Mouse (Mus musculus): ENCODE data around the gene 5730596B20Rik. TPM values are rescaled to one million over a fixed set of nuclear protein-coding genes. Genes with fewer than 3 reads are reported as not detected.

The 5730596B20Rik gene
- polyA plus RNA-seq, 1 experiment from 2014 or later = 0.15 TPM

GRCm38 (mm10) chr6:52208868-52209684 is 31.8 kb downstream of the 5730596B20Rik start:
- Histone ChIP-seq H3K36me3 (no peaks in the 10 kb centered on the region), H3K27ac (ENCODE audit: poor library complexity, severe bottlenecking) (no peak overlapping the region), H3K9me3 (replicated peaks) (no peaks in the 10 kb centered on the region), H3K4me1 (replicated peaks) (peaks cover 22% of the 10 kb centered on the region), H3K9ac (no peak overlapping the region), H3K4me3 (peak overlapping the region; percentile 25), H3K4me2 (peak overlapping the region; percentile 49), H3K27me3 (replicated peaks) (peaks cover 96% of the 10 kb centered on the region)
- no peak for ATAC-seq (ENCODE audit: insufficient number of reproducible peaks, low FRiP score)
- 5% methylated on average over 18 of the region's 18 CpGs for WGBS

GRCm38 (mm10) chr6:52209685-52210046 is 32.4 kb downstream of the 5730596B20Rik start:
- ATAC-seq (ENCODE audit: insufficient number of reproducible peaks, low FRiP score) = no peak
- no peak overlapping the region for H3K4me2 ChIP-seq
- H3K27ac ChIP-seq (ENCODE audit: poor library complexity, severe bottlenecking) = no peak overlapping the region

GRCm38 (mm10) chr6:52211170-52211935 is 34.1 kb downstream of the 5730596B20Rik start:
- H3K4me2 ChIP-seq = 0 out of 2 replicates have a peak overlapping the region, but pooled peaks have one; percentile 11
- no peaks in the 10 kb centered on the region for H3K36me3 ChIP-seq
- H3K9me3 ChIP-seq (replicated peaks) = no peaks in the 10 kb centered on the region
- H3K27me3 ChIP-seq (replicated peaks) = peaks cover 96% of the 10 kb centered on the region
- ATAC-seq (ENCODE audit: insufficient number of reproducible peaks, low FRiP score) = peak; percentile 54
- H3K9ac ChIP-seq = no peak overlapping the region
- no peak overlapping the region for H3K27ac ChIP-seq (ENCODE audit: poor library complexity, severe bottlenecking)
- H3K4me1 ChIP-seq (replicated peaks) = peaks cover 16% of the 10 kb centered on the region
- WGBS = 2% methylated on average over 37 of the region's 37 CpGs
- no peak overlapping the region for H3K4me3 ChIP-seq

More at GRCm38 (mm10) chr6:52209685-52210046, 32.4 kb downstream of the 5730596B20Rik start:
- Histone ChIP-seq H3K4me1 (replicated peaks) (peaks cover 16% of the 10 kb centered on the region), H3K27me3 (replicated peaks) (peaks cover 96% of the 10 kb centered on the region), H3K36me3 (no peaks in the 10 kb centered on the region), H3K9ac (no peak overlapping the region), H3K4me3 (no peak overlapping the region), H3K9me3 (replicated peaks) (no peaks in the 10 kb centered on the region)
- WGBS = 8% methylated on average over 12 of the region's 12 CpGs

DNA sequence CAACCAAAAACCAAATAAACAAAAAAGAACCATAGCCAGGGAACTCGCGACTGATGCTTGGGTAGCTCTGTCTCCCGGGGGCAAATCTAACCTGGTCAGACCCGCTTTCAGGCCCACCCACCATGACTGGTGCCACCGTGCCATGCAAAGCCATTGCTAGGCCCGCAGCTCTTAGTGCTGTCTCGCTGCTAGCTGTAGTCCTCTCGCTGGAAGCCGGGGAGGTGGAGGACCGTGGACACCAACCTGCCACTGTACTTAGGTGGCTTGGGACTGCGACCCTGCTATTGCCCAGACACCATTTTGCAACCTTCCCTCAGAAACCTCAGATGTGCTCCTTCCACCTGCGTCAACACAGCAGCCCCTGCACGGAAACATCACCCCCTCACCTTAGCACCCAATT is 34.7 kb downstream of the 5730596B20Rik start:
- no peak for ATAC-seq (ENCODE audit: insufficient number of reproducible peaks, low FRiP score)
- no peak overlapping the region for H3K9ac ChIP-seq
- no peaks in the 10 kb centered on the region for H3K9me3 ChIP-seq (replicated peaks)
- H3K27me3 ChIP-seq (replicated peaks) = peaks cover 96% of the 10 kb centered on the region
- 4% methylated on average over 13 of the region's 13 CpGs for WGBS
- peaks cover 19% of the 10 kb centered on the region for H3K4me1 ChIP-seq (replicated peaks)
- no peaks in the 10 kb centered on the region for H3K36me3 ChIP-seq
- H3K4me2 ChIP-seq = no peak overlapping the region
- H3K4me3 ChIP-seq = no peak overlapping the region
- H3K27ac ChIP-seq (ENCODE audit: poor library complexity, severe bottlenecking) = no peak overlapping the region

GRCm38 (mm10) chr6:52212556-52213118 is 35.3 kb downstream of the 5730596B20Rik start:
- no peak overlapping the region for H3K27ac ChIP-seq (ENCODE audit: poor library complexity, severe bottlenecking)
- no peak for ATAC-seq (ENCODE audit: insufficient number of reproducible peaks, low FRiP score)
- H3K36me3 ChIP-seq = no peaks in the 10 kb centered on the region
- peaks cover 96% of the 10 kb centered on the region for H3K27me3 ChIP-seq (replicated peaks)
- H3K4me2 ChIP-seq = peak overlapping the region; percentile 51
- WGBS = 2% methylated on average over 22 of the region's 22 CpGs
- no peaks in the 10 kb centered on the region for H3K9me3 ChIP-seq (replicated peaks)
- H3K4me1 ChIP-seq (replicated peaks) = peaks cover 25% of the 10 kb centered on the region
- H3K4me3 ChIP-seq = peak overlapping the region; percentile 30
- no peak overlapping the region for H3K9ac ChIP-seq

DNA sequence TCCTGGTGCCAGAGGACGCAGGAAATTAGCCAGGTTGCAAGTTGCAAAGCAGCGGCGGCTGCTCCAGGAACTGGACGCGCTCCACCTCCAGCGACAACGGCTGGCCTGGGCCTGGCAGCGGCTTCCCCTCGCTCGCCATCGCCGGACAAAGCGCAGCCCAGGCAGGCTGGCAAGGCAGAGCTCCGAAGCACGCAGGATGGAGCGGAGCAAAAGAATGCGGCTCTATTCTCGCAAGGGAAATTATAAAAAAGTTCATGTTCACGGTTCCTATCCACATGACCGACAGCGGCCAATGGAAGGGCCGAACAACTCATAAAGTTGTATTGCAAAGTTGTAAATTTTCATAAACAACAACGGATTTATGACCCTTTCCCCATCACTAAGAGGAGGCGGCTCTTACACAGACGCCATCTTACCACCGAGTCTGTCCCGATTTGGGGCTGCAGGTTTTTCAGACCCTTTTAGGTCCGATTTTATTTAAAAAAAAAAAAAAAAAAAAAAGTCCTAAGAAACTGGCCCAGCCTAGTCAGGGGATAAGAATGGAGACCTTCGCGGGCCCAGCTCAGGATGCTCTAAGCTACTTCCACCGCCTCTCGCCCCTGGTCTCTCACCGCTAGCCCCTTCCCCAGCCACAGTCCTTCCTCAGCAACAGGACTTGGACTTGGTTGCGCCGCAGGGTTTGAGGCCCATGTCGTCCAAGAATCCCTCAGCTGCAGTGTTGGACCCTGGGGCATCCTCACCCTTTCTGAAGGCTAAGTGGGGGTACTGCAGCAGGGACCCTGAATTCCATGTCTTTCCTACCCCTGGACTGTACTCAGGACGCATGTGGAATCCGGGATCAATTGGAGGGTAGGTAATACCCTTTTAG is 36.1 kb downstream of the 5730596B20Rik start, which contains the start of the genes Hoxa3 and Gm28308:
Gene Hoxa3, minus strand, starts transcription at position 218 of the 868 bp plus-strand sequence.
Gene Gm28308, minus strand, starts transcription at position 221 of the 868 bp plus-strand sequence.
- H3K4me3 ChIP-seq = peak within 1 kb of the TSS; percentile 30
- H3K36me3 ChIP-seq = no peaks in the 10 kb centered on the region
- 2% methylated on average over 38 of the region's 38 CpGs for WGBS
- peaks cover 24% of the 10 kb centered on the region for H3K4me1 ChIP-seq (replicated peaks)
- peak within 1 kb of the TSS; percentile 51 for H3K4me2 ChIP-seq
- no peak within 1 kb of the TSS for H3K27ac ChIP-seq (ENCODE audit: poor library complexity, severe bottlenecking)
- H3K9ac ChIP-seq = no peak within 1 kb of the TSS
- H3K9me3 ChIP-seq (replicated peaks) = no peaks in the 10 kb centered on the region
- ATAC-seq (ENCODE audit: insufficient number of reproducible peaks, low FRiP score) = no peak
- peaks cover 96% of the 10 kb centered on the region for H3K27me3 ChIP-seq (replicated peaks)

GRCm38 (mm10) chr6:52214271-52214670 is 37.0 kb downstream of the 5730596B20Rik start:
- 10% methylated on average over 5 of the region's 5 CpGs for WGBS
- no peak overlapping the region for H3K4me2 ChIP-seq
- H3K9ac ChIP-seq = no peak overlapping the region
- H3K27me3 ChIP-seq (replicated peaks) = peaks cover 96% of the 10 kb centered on the region
- no peak overlapping the region for H3K4me3 ChIP-seq
- H3K27ac ChIP-seq (ENCODE audit: poor library complexity, severe bottlenecking) = no peak overlapping the region
- peaks cover 18% of the 10 kb centered on the region for H3K4me1 ChIP-seq (replicated peaks)
- H3K9me3 ChIP-seq (replicated peaks) = no peaks in the 10 kb centered on the region
- ATAC-seq (ENCODE audit: insufficient number of reproducible peaks, low FRiP score) = no peak
- no peaks in the 10 kb centered on the region for H3K36me3 ChIP-seq

- peaks cover 18% of the 10 kb centered on the region for H3K4me1 ChIP-seq (replicated peaks)
- no peaks in the 10 kb centered on the region for H3K36me3 ChIP-seq
- WGBS = 13% methylated on average over 3 of the region's 3 CpGs
- no peak overlapping the region for H3K27ac ChIP-seq (ENCODE audit: poor library complexity, severe bottlenecking)
- H3K27me3 ChIP-seq (replicated peaks) = peaks cover 96% of the 10 kb centered on the region
- H3K9me3 ChIP-seq (replicated peaks) = no peaks in the 10 kb centered on the region
- H3K4me2 ChIP-seq = no peak overlapping the region
- ATAC-seq (ENCODE audit: insufficient number of reproducible peaks, low FRiP score) = no peak
- H3K9ac ChIP-seq = no peak overlapping the region
- no peak overlapping the region for H3K4me3 ChIP-seq
Measured at GRCm38 (mm10) chr6:52215070-52215469, 37.8 kb downstream of the 5730596B20Rik start.

DNA sequence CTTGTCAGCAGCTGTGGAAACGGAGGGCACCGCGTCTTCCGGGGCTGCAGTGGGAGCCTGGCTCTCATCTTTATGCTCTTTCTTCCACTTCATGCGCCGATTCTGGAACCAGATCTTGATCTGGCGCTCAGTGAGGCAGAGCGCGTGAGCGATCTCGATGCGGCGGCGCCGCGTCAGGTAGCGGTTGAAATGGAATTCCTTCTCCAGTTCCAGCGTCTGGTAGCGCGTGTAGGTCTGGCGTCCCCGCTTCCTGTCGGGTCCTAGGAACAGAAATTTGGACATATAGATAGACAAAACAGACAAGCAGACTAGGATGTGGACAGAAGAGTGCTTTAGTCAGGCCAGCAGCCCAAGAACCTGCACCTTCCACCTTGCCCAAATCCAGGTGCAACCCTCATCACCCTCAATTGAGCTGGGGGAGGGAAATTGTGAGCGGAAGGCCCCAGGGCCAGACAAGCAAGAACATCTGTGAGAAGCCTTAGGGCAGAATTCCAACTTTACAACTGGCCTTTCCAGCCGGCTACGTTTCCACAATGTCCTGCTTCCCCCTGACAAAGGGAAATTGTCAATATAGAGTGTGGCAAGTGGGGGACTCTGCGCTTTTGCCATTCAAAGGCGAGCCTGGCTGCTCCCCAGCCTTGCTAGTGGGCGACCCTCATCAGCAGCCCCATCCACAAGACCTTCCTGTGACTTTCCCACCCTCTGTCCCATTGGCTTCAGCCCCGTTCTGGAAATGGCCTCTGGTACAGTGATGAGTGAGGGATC is 38.7 kb downstream of the 5730596B20Rik start:
- H3K4me3 ChIP-seq = no peak overlapping the region
- no peak overlapping the region for H3K4me2 ChIP-seq
- H3K27ac ChIP-seq (ENCODE audit: poor library complexity, severe bottlenecking) = no peak overlapping the region
- H3K9ac ChIP-seq = no peak overlapping the region
- peaks cover 98% of the 10 kb centered on the region for H3K27me3 ChIP-seq (replicated peaks)
- H3K4me1 ChIP-seq (replicated peaks) = peaks cover 18% of the 10 kb centered on the region
- ATAC-seq (ENCODE audit: insufficient number of reproducible peaks, low FRiP score) = no peak
- H3K9me3 ChIP-seq (replicated peaks) = no peaks in the 10 kb centered on the region
- WGBS = 2% methylated on average over 30 of the region's 30 CpGs
- H3K36me3 ChIP-seq = no peaks in the 10 kb centered on the region
